Mouse (Mus musculus) lung, adult 2 months (tissue): Measurements from ENCODE around the gene Olfr1555-ps1.

Source experiments
- CTCF ChIP-seq: fragments of 200-500 bp; IDR thresholded peaks from 2 replicates; pipeline ENCODE4 v1.5.1; 2011; ENCODE audit warnings: mild to moderate bottlenecking, low read length, control low read depth; ENCODE audit not compliant: insufficient read depth
- POLR2A ChIP-seq: fragments of 200-500 bp; IDR thresholded peaks from 2 replicates; pipeline ENCODE4 v1.6.1; 2011; ENCODE audit warnings: low read depth, mild to moderate bottlenecking, control low read depth, low read length, borderline replicate concordance; ENCODE audit errors: extremely low read depth

- no peak for TF ChIP-seq CTCF
- TF ChIP-seq POLR2A: no peak
Measured at GRCm38 (mm10) chr19:12123103-12123502, 46.8 kb downstream of the Olfr1555-ps1 start, which contains the start of gene Olfr76.
